Mouse (Mus musculus) bone marrow, adult 2 months (tissue): Measurements from ENCODE around the gene Cyth1.

Experiments used
- CTCF ChIP-seq: fragments of 200-500 bp; IDR thresholded peaks from 2 replicates; pipeline ENCODE4 v1.5.1; 2011; ENCODE audit warnings: low read length, control low read depth; ENCODE audit not compliant: control insufficient read depth, insufficient read depth
- POLR2A ChIP-seq: fragments of 200-500 bp; IDR thresholded peaks from 2 replicates; pipeline ENCODE4 v1.6.1; 2011; ENCODE audit warnings: low read depth, mild to moderate bottlenecking, control low read depth, low read length, borderline replicate concordance; ENCODE audit not compliant: control insufficient read depth

- TF ChIP-seq POLR2A (no peak), CTCF (no peak)
Measured at GRCm38 (mm10) chr11:118130534-118130933, 117.9 kb downstream of the Cyth1 start, which contains the start of gene Dnah17.
